Mouse (Mus musculus) forebrain, embryonic 10.5 days (tissue): ENCODE measurements at regions not wholly inside any gene's neighbourhood (a gene's known extent, or its start where the extent isn't known, plus 50 kb on each side); places are given as distances from the start of the nearest gene placed in this dataset.
A peak's percentile ranks its signal among the peaks of the same experiment; 100 is the strongest.

Experiments
- DNase-seq: peaks from one replicate; pipeline ENCODE4 v3.0.0-alpha.2; 2017; ENCODE audit warnings: low spot score; ENCODE audit errors: extremely low spot score
- H3K27ac ChIP-seq: fragments of 300-500 bp; sonication (generic); 2 replicates; pipeline ENCODE4 v1.5.1; 2016; ENCODE audit warnings: mild to moderate bottlenecking
- H3K27me3 ChIP-seq: fragments of 300-500 bp; sonication (generic); 2 replicates; pipeline ENCODE4 v1.6.1; 2016; ENCODE audit warnings: mild to moderate bottlenecking; ENCODE audit not compliant: poor library complexity, severe bottlenecking
- H3K36me3 ChIP-seq: fragments of 300-500 bp; sonication (generic); replicated peaks from 2 replicates; pipeline ENCODE4 v1.6.1; 2016; ENCODE audit warnings: mild to moderate bottlenecking, moderate library complexity
- H3K4me1 ChIP-seq: fragments of 300-500 bp; sonication (generic); 2 replicates; pipeline ENCODE4 v1.6.1; 2016
- H3K4me3 ChIP-seq: fragments of 300-500 bp; sonication (generic); 2 replicates; pipeline ENCODE4 v1.5.1; 2016; ENCODE audit warnings: mild to moderate bottlenecking, moderate library complexity
- H3K9me3 ChIP-seq: fragments of 300-500 bp; sonication (generic); 2 replicates; pipeline ENCODE4 v1.6.1; 2016; ENCODE audit warnings: mild to moderate bottlenecking, moderate library complexity
- WGBS: fragments of 180-500 bp; shearing (Covaris S2); methylation state at CpG from one replicate; pipeline ENCODE4 v1.1.7; 2016; 5-methylcytosine and 5-hydroxymethylcytosine counted together

- no peaks in the 10 kb centered on the region for H3K27me3 ChIP-seq
- H3K27ac ChIP-seq = no peak overlapping the region
- H3K4me1 ChIP-seq = peaks cover 16% of the 10 kb centered on the region
- no peaks in the 10 kb centered on the region for H3K9me3 ChIP-seq
- WGBS = 93% methylated on average over 2 of the region's 2 CpGs
- H3K36me3 ChIP-seq = no peaks in the 10 kb centered on the region
- no peak overlapping the region for H3K4me3 ChIP-seq
- no peak for DNase-seq
Measured at GRCm38 (mm10) chr12:117415146-117415545, 101.1 kb upstream of the Rapgef5 start.

GRCm38 (mm10) chr12:117417991-117418390 is 98.3 kb upstream of the Rapgef5 start:
- no peak overlapping the region for H3K4me3 ChIP-seq
- no peaks in the 10 kb centered on the region for H3K9me3 ChIP-seq
- DNase-seq = no peak
- no peaks in the 10 kb centered on the region for H3K36me3 ChIP-seq
- WGBS = 93% methylated on average over 4 of the region's 4 CpGs
- H3K27ac ChIP-seq = no peak overlapping the region
- H3K4me1 ChIP-seq = peaks cover 6% of the 10 kb centered on the region
- no peaks in the 10 kb centered on the region for H3K27me3 ChIP-seq

- Histone ChIP-seq H3K4me3 (no peak overlapping the region), H3K9me3 (no peaks in the 10 kb centered on the region), H3K27me3 (no peaks in the 10 kb centered on the region), H3K4me1 (0 out of 2 replicates have a peak, but pooled peaks cover 3% of the 10 kb centered on the region), H3K27ac (no peak overlapping the region), H3K36me3 (no peaks in the 10 kb centered on the region)
- 88% methylated on average over 7 of the region's 7 CpGs for WGBS
- no peak for DNase-seq
Measured at GRCm38 (mm10) chr12:117422315-117422978, 93.8 kb upstream of the Rapgef5 start.

DNA sequence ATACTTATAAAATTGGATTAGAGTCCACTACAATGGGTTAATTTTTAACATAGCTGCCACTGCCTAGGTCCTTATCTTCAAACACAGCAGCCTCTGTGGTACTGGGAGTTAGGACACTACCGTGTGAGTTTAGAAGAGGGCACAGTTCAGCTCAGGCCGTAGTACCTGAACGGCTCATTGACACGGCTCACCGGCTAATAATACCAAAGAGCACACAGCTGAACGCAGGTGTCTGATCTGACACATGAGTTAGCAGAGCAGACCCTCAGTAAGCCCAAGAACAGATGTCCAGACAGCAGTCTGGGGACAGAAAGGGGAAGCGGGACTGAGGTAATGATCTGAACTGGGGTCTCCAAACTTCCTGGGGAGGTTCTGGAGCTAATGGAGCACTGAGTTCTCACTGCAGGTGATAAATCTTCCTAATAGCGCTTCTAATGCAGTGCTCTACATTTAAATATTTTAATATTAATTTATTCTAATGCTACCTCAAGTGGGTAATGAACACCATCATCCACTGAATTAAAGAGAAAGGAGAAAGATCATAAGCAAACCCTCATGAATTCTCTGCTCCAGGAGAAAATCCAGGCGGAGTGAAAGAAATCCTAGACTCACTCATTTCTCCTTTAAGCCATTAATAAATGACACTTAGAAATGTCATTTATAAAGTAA is 90.8 kb upstream of the Rapgef5 start:
- DNase-seq = no peak
- 86% methylated on average over 9 of the region's 9 CpGs for WGBS

GRCm38 (mm10) chr12:117427431-117427830 is 88.8 kb upstream of the Rapgef5 start:
- WGBS = 25% methylated on average over 1 of the region's 1 CpGs
- Histone ChIP-seq H3K4me1 (0 out of 2 replicates have a peak, but pooled peaks cover 3% of the 10 kb centered on the region), H3K36me3 (no peaks in the 10 kb centered on the region), H3K27me3 (no peaks in the 10 kb centered on the region), H3K4me3 (no peak overlapping the region), H3K27ac (no peak overlapping the region), H3K9me3 (no peaks in the 10 kb centered on the region)
- DNase-seq = peak; percentile 46

More for the DNA sequence above, 90.8 kb upstream of the Rapgef5 start:
- H3K36me3 ChIP-seq = no peaks in the 10 kb centered on the region
- H3K4me1 ChIP-seq = 0 out of 2 replicates have a peak, but pooled peaks cover 3% of the 10 kb centered on the region
- H3K9me3 ChIP-seq = no peaks in the 10 kb centered on the region
- no peaks in the 10 kb centered on the region for H3K27me3 ChIP-seq
- H3K27ac ChIP-seq = no peak overlapping the region
- H3K4me3 ChIP-seq = no peak overlapping the region

DNA sequence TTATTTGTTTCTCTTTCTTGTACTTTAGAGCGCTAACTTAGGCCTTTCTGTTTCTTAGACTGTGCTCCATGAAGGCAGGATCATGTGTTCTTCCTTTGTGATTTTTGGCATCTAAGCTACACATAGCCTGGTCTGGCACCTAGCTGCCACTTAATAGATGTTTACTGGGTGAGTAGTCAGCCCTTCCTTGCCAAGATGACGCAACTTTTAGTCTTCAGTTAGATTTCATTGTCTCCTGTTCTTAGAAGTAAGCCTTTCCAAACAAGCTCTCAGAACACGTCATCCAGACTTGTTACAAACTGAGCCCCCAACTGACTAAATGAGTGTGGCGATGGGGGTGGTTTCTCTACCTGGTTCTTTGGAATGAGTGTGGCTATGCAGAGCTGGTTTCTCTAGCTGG is 85.4 kb upstream of the Rapgef5 start:
- no peaks in the 10 kb centered on the region for H3K27me3 ChIP-seq
- no peak overlapping the region for H3K4me3 ChIP-seq
- H3K9me3 ChIP-seq = no peaks in the 10 kb centered on the region
- DNase-seq = no peak
- 87% methylated on average over 4 of the region's 4 CpGs for WGBS
- H3K36me3 ChIP-seq = no peaks in the 10 kb centered on the region
- no peak overlapping the region for H3K27ac ChIP-seq
- 0 out of 2 replicates have a peak, but pooled peaks cover 3% of the 10 kb centered on the region for H3K4me1 ChIP-seq

DNA sequence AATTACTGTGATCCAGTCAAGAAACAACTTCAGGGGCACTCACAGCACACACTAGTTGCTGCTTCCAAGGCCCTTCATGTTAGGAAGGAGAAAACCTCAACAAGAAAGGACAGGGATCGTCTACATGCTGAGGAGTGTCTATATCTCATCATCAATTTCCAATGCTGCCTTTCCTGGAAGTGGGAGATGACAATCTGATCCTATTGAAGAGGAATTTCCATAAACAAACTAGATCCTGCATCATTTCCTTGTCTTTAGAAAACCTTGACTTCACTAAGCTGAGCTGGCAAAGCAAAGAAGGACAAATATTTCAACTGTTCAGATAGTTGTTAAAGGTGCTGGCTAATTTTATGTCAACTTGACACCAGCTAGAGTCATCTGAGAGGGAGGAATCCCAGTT is 83.5 kb upstream of the Rapgef5 start:
- Histone ChIP-seq H3K4me3 (no peak overlapping the region), H3K9me3 (no peaks in the 10 kb centered on the region), H3K27me3 (no peaks in the 10 kb centered on the region), H3K27ac (no peak overlapping the region), H3K36me3 (no peaks in the 10 kb centered on the region), H3K4me1 (no peaks in the 10 kb centered on the region)
- WGBS = 85% methylated on average over 1 of the region's 1 CpGs
- DNase-seq = no peak

GRCm38 (mm10) chr12:117437011-117437410 is 79.3 kb upstream of the Rapgef5 start:
- WGBS = 62% methylated on average over 4 of the region's 4 CpGs
- no peak for DNase-seq
- Histone ChIP-seq H3K9me3 (no peaks in the 10 kb centered on the region), H3K36me3 (no peaks in the 10 kb centered on the region), H3K4me3 (no peak overlapping the region), H3K27ac (no peak overlapping the region), H3K27me3 (no peaks in the 10 kb centered on the region), H3K4me1 (no peaks in the 10 kb centered on the region)

GRCm38 (mm10) chr12:117439015-117439605 is 77.2 kb upstream of the Rapgef5 start:
- Histone ChIP-seq H3K4me3 (no peak overlapping the region), H3K9me3 (no peaks in the 10 kb centered on the region), H3K27me3 (no peaks in the 10 kb centered on the region), H3K27ac (no peak overlapping the region), H3K4me1 (no peaks in the 10 kb centered on the region), H3K36me3 (no peaks in the 10 kb centered on the region)
- no peak for DNase-seq
- 83% methylated on average over 11 of the region's 11 CpGs for WGBS

- Histone ChIP-seq H3K4me1 (peaks cover 14% of the 10 kb centered on the region), H3K27me3 (no peaks in the 10 kb centered on the region), H3K27ac (no peak overlapping the region), H3K4me3 (no peak overlapping the region), H3K36me3 (no peaks in the 10 kb centered on the region), H3K9me3 (no peaks in the 10 kb centered on the region)
- WGBS = 84% methylated on average over 4 of the region's 4 CpGs
- no peak for DNase-seq
Measured at GRCm38 (mm10) chr12:117444247-117444989, 71.9 kb upstream of the Rapgef5 start.

- peak overlapping the region; percentile 30; the same call in 1 of the 2 replicates for H3K4me3 ChIP-seq
- peak; percentile 24 for DNase-seq
- WGBS = 21% methylated on average over 10 of the region's 10 CpGs
- H3K27ac ChIP-seq = peak overlapping the region; percentile 69
- H3K4me1 ChIP-seq = peaks cover 18% of the 10 kb centered on the region
- H3K36me3 ChIP-seq = no peaks in the 10 kb centered on the region
- H3K9me3 ChIP-seq = no peaks in the 10 kb centered on the region
- H3K27me3 ChIP-seq = no peaks in the 10 kb centered on the region
Measured at GRCm38 (mm10) chr12:117447223-117447622, 69.1 kb upstream of the Rapgef5 start.

GRCm38 (mm10) chr12:117447843-117448728 is 68.2 kb upstream of the Rapgef5 start:
- Histone ChIP-seq H3K4me1 (peaks cover 18% of the 10 kb centered on the region), H3K9me3 (no peaks in the 10 kb centered on the region), H3K27me3 (no peaks in the 10 kb centered on the region), H3K36me3 (no peaks in the 10 kb centered on the region), H3K27ac (peak overlapping the region; percentile 69), H3K4me3 (no peak overlapping the region)
- DNase-seq = no peak
- WGBS = 62% methylated on average over 19 of the region's 19 CpGs
